Mouse (Mus musculus): ENCODE data around the gene Gm21477. TPM values are rescaled to one million over a fixed set of nuclear protein-coding genes. Genes with fewer than 3 reads are reported as not detected.
"Not testable (repeated sequence)": the region's sequence is repeated elsewhere in the genome, so short reads cannot be mapped to it uniquely, and the experiment has no call there.

Gene Gm21477
- not detected in 2 replicates for polyA plus RNA-seq (2012; rRNA removed)

- not testable (repeated sequence) for H3K27ac ChIP-seq (ENCODE audit: insufficient read depth, low read length); H3K4me1 ChIP-seq (ENCODE audit: control insufficient read depth, insufficient read depth, low read length); H3K4me3 ChIP-seq (ENCODE audit: insufficient read depth, low read length)
Measured at GRCm38 (mm10) chrY:87116521-87116920, at the start of gene Gm21477. Gene Gm21477, plus strand, starts transcription at chrY:87116821.

Measured in cortical plate, adult 2 months (tissue).